Mouse (Mus musculus) midbrain, embryonic 10.5 days (tissue): ENCODE measurements around the gene Cbfa2t3. TPM values are rescaled to one million over a fixed set of nuclear protein-coding genes. Genes with fewer than 3 reads are reported as not detected.
"Not testable (repeated sequence)": the region's sequence is repeated elsewhere in the genome, so short reads cannot be mapped to it uniquely, and the experiment has no call there.

Experiments used
- DNase-seq: peaks from one replicate; pipeline ENCODE4 v3.0.0-alpha.2; 2017; ENCODE audit warnings: low spot score
- H3K27ac ChIP-seq: fragments of 300-500 bp; sonication (generic); replicated peaks from 2 replicates; pipeline ENCODE4 v1.5.1; 2016; ENCODE audit warnings: mild to moderate bottlenecking
- H3K27me3 ChIP-seq: fragments of 300-500 bp; sonication (generic); 2 replicates; pipeline ENCODE4 v1.6.1; 2016; ENCODE audit warnings: low read depth, mild to moderate bottlenecking; ENCODE audit not compliant: poor library complexity, severe bottlenecking
- H3K36me3 ChIP-seq: fragments of 300-500 bp; sonication (generic); 2 replicates; pipeline ENCODE4 v1.6.1; 2016; ENCODE audit warnings: mild to moderate bottlenecking, moderate library complexity
- H3K4me1 ChIP-seq: fragments of 300-500 bp; sonication (generic); 2 replicates; pipeline ENCODE4 v1.6.1; 2016
- H3K4me3 ChIP-seq: fragments of 300-500 bp; sonication (generic); 2 replicates; pipeline ENCODE4 v1.5.1; 2016; ENCODE audit warnings: mild to moderate bottlenecking, moderate library complexity
- H3K9me3 ChIP-seq: fragments of 300-500 bp; sonication (generic); replicated peaks from 2 replicates; pipeline ENCODE4 v1.6.1; 2016; ENCODE audit warnings: mild to moderate bottlenecking
- WGBS: fragments of 180-500 bp; shearing (Covaris S2); methylation state at CpG from one replicate; pipeline ENCODE4 v1.1.7; 2016; 5-methylcytosine and 5-hydroxymethylcytosine counted together
- polyA plus RNA-seq: library from polyadenylated mRNA; unstranded; fragments of >200 nt; fragmentation: Nextera tagmentation; extraction: Ambion mirVana; gene quantifications from 2 replicates; pipeline ENCODE4 v1.2.1, GENCODE M21; 2016

Gene Cbfa2t3
- polyA plus RNA-seq, 1 experiment from 2014 or later = 1.9 TPM

DNA sequence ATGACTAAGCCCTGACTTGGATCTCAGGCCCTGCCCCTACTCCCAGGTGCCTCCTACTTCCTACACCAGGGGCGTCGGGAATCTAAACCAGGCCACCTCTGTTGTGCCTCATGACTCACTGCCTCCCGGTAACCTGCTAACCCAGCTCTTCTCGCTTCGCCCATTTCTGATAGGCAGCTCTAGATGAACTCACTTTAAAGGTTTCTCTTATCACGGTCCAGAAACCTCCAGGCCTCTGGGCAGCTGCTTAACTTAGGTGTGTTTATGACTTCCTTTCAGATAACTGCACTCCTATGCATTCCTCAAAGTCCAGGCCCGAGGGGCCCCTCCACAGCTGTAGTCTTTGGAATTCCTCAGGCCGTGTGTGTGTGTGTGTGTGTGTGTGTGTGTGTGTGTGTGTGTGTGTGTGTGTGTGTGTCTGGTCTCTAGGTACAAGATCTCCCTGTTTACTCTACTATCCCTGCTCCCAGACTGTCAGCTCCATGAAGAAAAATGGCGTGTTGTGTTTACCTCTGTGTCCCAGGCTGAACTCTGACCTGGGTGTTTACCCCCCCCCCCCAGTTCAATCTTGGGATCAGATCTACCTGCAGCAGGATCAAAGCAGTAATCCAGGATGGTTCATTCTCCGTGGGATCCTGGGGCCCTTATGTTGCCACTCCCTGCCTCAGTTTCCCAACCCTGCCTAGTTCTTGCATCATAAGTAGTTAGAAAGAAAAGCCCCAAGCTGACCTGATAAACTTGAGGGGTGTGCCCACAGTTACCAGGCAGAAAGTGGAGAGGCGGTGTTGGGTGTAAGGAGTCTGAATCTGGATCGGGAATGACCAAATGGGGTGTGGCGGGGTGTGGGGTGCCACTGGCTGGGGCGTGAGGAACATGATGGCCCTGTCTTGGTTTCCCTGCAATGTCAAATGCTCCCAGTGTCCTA lies 62.8 kb downstream of the Cbfa2t3 start:
- 82% methylated on average over 14 of the region's 14 CpGs for WGBS
- Histone ChIP-seq H3K4me3 (no peak overlapping the region), H3K9me3 (no peaks in the 10 kb centered on the region), H3K27me3 (0 out of 2 replicates have a peak, but pooled peaks cover 6% of the 10 kb centered on the region), H3K4me1 (peaks cover 37% of the 10 kb centered on the region), H3K36me3 (peaks cover 18% of the 10 kb centered on the region), H3K27ac (no peak overlapping the region)
- DNase-seq = no peak

DNA sequence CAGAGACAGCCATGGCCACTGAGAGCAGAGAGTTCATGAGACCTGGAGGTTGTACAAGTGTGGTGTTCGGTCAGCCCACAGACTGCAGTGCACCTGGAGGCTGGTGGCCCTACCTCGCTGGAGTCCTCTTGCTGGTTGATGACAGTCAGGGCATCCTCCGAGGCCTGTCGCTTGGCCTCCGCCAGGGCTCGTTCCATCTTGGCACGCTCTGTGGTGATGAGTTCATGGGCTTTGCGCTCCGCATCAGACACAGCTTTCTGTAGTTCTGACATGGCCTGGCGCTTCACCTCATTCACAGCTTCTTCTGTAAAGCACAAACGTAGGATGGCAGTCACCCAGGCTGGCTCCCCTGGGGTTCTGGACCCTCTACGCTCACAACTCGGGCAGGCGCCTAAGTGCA lies 65.7 kb downstream of the Cbfa2t3 start:
- H3K36me3 ChIP-seq = peaks cover 23% of the 10 kb centered on the region
- peaks cover 29% of the 10 kb centered on the region for H3K27me3 ChIP-seq
- DNase-seq = no peak
- no peak overlapping the region for H3K4me3 ChIP-seq
- no peaks in the 10 kb centered on the region for H3K9me3 ChIP-seq
- 92% methylated on average over 14 of the region's 14 CpGs for WGBS
- peaks cover 22% of the 10 kb centered on the region for H3K4me1 ChIP-seq
- H3K27ac ChIP-seq = no peak overlapping the region

DNA sequence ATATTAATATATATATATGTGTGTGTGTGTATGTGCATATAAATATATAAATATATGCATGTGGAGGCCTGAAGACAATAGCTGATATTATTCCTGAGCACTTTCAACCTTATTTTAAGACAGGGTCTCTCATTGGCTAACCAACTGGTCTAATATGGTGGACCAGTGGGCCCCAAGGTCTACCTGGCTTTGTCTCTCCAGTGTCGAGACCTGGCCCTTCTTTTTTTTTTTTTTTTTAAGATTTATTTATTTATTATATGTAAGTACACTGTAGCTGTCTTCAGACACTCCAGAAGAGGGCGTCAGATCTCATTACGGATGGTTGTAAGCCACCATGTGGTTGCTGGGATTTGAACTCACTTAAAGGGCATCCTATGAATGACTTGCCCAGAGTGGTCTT lies 66.8 kb downstream of the Cbfa2t3 start:
- WGBS = 82% methylated on average over 3 of the region's 3 CpGs
- H3K4me3 ChIP-seq, H3K27ac ChIP-seq, DNase-seq, H3K9me3 ChIP-seq: not testable (repeated sequence)
- H3K36me3 ChIP-seq = peaks cover 23% of the 10 kb centered on the region
- H3K4me1 ChIP-seq = peaks cover 18% of the 10 kb centered on the region
- peaks cover 40% of the 10 kb centered on the region for H3K27me3 ChIP-seq

DNA sequence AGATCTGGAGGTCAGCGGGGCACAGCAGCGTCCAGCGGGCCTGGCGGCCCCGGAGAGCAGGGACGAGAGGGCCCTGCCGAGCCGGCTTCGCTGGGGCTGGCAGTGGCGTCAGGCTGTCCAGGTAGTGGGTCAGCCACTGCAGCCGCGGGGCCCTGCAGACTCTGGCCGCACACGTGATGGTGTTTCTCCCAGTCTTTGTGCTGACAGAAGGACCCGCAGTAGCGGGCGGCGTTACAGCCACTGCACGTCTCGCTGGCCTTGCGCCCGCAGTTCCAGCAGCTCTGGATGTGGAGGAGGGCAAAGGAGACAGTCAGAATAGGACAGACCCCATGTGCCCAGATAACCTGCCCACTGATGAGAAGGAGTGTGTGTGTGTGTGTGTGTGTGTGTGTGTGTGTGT lies 68.2 kb downstream of the Cbfa2t3 start:
- H3K27ac ChIP-seq = peak overlapping the region; percentile 29
- H3K4me1 ChIP-seq = peaks cover 14% of the 10 kb centered on the region
- no peaks in the 10 kb centered on the region for H3K9me3 ChIP-seq
- 56% methylated on average over 22 of the region's 22 CpGs for WGBS
- peaks cover 47% of the 10 kb centered on the region for H3K27me3 ChIP-seq
- H3K4me3 ChIP-seq = peak overlapping the region; percentile 33
- peaks cover 23% of the 10 kb centered on the region for H3K36me3 ChIP-seq
- no peak for DNase-seq

DNA sequence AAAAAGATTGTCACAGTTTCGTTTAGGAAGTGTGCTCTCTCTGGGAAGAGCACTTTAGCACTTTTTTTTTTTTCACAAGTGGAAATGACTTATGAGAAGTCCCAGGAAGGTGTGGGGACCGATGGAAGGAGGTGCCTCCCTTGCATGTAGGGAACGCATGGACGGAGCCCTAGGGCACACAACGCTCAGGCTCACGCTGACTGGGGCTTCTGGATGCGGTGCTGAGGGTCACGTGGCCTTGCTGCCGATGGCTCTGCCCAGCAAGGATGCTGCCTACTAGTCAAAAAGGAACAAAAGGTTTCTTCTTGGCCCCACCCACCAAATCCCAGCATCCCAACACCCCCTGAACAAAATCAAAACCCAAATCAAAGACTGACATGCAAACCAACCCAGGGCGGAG lies 69.5 kb downstream of the Cbfa2t3 start:
- peaks cover 14% of the 10 kb centered on the region for H3K4me1 ChIP-seq
- no peak overlapping the region for H3K27ac ChIP-seq
- WGBS = 28% methylated on average over 10 of the region's 10 CpGs
- no peaks in the 10 kb centered on the region for H3K9me3 ChIP-seq
- no peak overlapping the region for H3K4me3 ChIP-seq
- peaks cover 15% of the 10 kb centered on the region for H3K36me3 ChIP-seq
- no peak for DNase-seq
- peaks cover 47% of the 10 kb centered on the region for H3K27me3 ChIP-seq

DNA sequence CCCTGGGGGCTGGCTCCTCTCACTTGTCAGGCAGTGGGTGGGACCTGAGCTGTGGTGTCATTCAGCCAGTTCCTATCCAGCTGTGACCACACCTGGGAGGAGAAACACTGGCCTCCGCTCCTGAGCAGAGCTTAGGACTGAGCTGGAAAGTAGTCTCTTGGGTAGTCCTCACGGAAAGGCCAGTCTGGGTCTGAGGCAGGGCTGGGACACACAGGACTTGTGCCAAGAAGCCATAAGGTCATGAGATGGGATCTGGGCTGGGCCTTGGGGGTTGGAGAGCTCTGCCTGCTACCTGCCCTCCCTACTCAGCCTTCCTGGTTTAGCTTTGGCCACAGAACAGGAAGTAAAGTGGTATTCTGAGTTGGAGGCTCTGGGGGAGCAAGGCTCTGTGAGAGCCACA lies 72.0 kb downstream of the Cbfa2t3 start:
- H3K27ac ChIP-seq = no peak overlapping the region
- H3K4me1 ChIP-seq = peaks cover 27% of the 10 kb centered on the region
- peaks cover 41% of the 10 kb centered on the region for H3K27me3 ChIP-seq
- no peak overlapping the region for H3K4me3 ChIP-seq
- WGBS = 69% methylated on average over 2 of the region's 2 CpGs
- 0 out of 2 replicates have a peak, but pooled peaks cover 5% of the 10 kb centered on the region for H3K36me3 ChIP-seq
- no peak for DNase-seq
- H3K9me3 ChIP-seq = no peaks in the 10 kb centered on the region

DNA sequence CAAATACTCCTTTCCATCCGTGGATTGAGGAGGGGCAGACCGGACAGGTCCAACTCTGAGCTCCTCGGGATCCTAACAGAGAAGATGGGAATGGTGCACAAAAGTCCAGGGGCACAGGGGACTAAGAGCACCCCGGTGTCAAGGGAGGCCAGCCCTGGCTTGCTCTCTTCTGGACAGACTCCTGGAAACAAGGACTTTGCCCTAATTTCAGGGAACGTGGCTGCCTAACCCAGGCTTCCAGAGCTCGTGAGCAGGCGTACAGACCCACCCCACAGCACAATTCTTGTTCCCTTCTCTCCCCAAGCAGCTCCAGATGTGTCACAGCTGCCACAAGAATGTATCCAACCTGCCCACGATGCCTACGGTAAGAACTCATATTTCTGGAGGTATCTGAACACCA lies 73.1 kb downstream of the Cbfa2t3 start:
- Histone ChIP-seq H3K27me3 (peaks cover 40% of the 10 kb centered on the region), H3K4me3 (no peak overlapping the region), H3K27ac (no peak overlapping the region), H3K4me1 (peaks cover 29% of the 10 kb centered on the region), H3K9me3 (no peaks in the 10 kb centered on the region), H3K36me3 (0 out of 2 replicates have a peak, but pooled peaks cover 5% of the 10 kb centered on the region)
- WGBS = 90% methylated on average over 9 of the region's 9 CpGs
- no peak for DNase-seq

DNA sequence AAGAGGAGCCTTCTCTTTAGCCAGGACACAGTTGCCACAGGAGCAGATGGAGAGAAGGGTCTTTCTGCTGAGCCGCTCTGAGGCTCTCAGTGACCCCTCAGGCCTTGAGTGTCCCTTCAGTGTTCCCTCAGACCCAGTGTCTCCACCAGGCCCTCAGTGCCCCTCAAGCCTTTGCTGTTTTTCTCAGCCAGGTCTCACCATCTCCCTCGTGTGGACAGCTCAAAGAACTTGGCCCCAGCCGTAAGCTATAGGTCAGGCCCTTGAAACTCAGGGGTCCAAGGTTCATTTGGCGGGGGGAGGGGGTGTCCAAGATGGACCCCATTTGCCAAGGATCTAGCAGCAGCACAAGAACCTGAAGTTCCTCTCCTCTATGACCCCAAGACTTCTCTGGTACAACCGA lies 74.3 kb downstream of the Cbfa2t3 start:
- Histone ChIP-seq H3K27ac (no peak overlapping the region), H3K9me3 (no peaks in the 10 kb centered on the region), H3K27me3 (peaks cover 31% of the 10 kb centered on the region; the same call in 1 of the 2 replicates), H3K4me3 (no peak overlapping the region), H3K36me3 (no peaks in the 10 kb centered on the region), H3K4me1 (peaks cover 28% of the 10 kb centered on the region)
- no peak for DNase-seq
- WGBS = 68% methylated on average over 5 of the region's 5 CpGs

DNA sequence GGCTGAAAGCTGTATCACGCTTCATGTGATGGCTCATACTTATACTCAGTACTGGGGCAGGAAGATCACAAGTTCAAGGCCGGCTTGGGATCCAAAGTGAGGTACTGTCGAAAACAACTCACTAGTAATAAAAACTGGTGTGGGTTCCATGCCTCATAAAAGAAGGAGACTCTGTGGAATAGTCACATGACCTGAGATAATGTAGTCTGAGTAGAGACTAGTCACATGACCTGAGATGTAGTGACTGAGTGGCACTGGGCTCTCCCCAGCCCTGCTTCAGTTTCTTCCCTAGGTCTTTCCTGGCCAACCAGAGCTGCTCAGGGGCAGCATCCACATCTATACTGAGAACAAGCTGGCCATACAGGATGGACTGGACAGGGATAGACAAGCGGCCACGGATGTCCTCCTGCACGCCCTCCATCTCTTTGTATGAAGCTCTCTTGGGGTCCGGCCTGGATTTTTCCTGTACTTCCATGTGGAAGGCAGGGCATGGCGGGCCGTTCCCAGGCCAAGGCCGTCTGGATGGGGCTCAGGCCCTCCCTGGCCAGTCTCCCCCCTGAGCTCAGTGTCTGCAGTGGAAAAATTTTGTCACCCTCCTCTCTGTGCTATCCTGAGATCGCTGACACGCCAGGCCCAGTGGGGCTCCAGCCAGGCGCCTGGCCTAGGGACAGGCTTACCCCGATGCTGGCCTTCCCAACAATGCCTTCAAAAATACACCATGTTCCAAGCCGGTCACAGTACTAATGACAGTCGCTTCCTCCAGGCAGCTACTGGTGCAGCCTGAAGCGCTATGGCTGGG lies 74.9 kb downstream of the Cbfa2t3 start:
- H3K4me1 ChIP-seq = peaks cover 27% of the 10 kb centered on the region
- WGBS = 88% methylated on average over 17 of the region's 17 CpGs
- no peaks in the 10 kb centered on the region for H3K9me3 ChIP-seq
- no peak overlapping the region for H3K4me3 ChIP-seq
- no peak overlapping the region for H3K27ac ChIP-seq
- no peak for DNase-seq
- H3K36me3 ChIP-seq = no peaks in the 10 kb centered on the region
- peaks cover 26% of the 10 kb centered on the region; the same call in 1 of the 2 replicates for H3K27me3 ChIP-seq

DNA sequence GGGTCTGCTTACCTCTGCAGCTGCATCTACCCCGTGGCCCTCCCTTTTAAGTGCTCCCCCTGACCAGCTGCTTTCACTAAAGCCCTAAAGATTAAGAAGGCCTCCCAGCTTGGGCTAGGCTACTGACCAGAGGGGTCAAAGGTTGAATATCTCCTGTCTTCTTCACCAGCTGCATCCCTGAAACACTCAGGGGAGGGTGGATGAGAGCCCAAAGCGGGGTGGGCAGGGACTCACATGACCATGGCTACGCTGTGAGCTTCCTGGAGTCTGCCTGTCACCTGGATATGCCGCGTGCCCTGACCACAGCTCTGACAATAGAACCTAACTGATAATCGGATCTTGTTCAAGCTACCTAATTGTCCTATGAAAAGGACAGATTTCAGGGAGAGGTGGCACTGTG lies 76.2 kb downstream of the Cbfa2t3 start, which contains the start of gene Pabpn1l:
Gene Pabpn1l, minus strand, starts transcription at position 13 of the 400 bp plus-strand sequence.
- Histone ChIP-seq H3K27me3 (peaks cover 13% of the 10 kb centered on the region; the same call in 1 of the 2 replicates), H3K27ac (peak within 1 kb of the TSS; percentile 28; the same call in 1 of the 2 replicates), H3K9me3 (no peaks in the 10 kb centered on the region), H3K36me3 (no peaks in the 10 kb centered on the region), H3K4me3 (no peak within 1 kb of the TSS), H3K4me1 (peaks cover 34% of the 10 kb centered on the region)
- 60% methylated on average over 6 of the region's 6 CpGs for WGBS
- no peak for DNase-seq

DNA sequence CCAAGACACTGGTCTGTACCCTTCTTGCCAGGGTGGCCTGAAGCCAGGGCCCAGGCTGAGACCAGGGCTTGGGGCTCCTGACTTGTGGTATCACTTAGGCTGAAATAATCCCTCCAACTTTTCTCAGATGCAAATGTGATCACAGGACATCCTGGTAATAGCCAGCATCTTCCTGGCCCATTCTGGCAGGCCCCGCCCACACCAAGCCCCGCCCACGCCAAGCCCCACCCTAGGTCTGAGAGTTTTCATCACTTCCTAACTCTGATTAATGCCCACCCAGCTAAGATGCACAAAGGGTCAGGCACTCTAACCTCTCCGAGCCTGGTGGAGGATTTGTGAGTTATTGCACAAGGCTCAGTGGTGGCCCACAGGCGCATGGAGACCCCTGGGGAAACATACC lies 78.5 kb downstream of the Cbfa2t3 start:
- WGBS = 43% methylated on average over 5 of the region's 5 CpGs
- peaks cover 34% of the 10 kb centered on the region for H3K4me1 ChIP-seq
- H3K9me3 ChIP-seq = no peaks in the 10 kb centered on the region
- no peaks in the 10 kb centered on the region for H3K27me3 ChIP-seq
- no peak overlapping the region for H3K4me3 ChIP-seq
- H3K27ac ChIP-seq = no peak overlapping the region
- DNase-seq = no peak
- H3K36me3 ChIP-seq = 0 out of 2 replicates have a peak, but pooled peaks cover 1% of the 10 kb centered on the region

DNA sequence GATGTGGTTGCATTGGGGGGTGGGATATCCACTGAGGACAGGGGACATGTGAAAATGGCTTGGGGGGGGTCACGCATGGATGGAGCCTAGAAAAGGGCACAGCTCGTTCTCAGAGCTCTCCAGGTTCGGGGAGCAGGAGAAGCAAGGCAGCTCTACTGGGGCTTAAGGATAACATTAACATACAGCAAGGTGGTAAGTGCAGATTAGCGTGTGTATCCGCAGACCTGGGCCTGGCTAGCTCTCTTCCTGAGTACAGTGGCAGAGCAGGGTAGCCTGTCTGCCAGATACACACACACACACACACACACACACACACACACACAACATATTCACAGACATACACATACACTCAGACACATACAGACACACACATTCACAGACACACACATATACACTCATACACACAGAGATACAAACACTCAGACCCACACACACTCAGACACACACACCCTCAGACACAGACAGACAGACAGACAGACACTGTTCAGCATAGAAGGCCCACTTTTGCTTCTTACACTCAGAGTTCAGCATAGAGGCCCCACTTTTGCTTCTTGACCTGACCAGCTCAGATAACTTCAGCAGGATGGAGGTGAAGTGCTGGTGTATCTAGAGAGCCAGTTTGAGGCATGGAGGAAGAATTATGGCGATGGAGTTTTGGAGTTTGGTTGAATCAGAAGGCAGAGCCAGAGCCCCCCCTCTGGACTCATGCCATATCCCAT lies 80.1 kb downstream of the Cbfa2t3 start:
- H3K36me3 ChIP-seq = 0 out of 2 replicates have a peak, but pooled peaks cover 11% of the 10 kb centered on the region
- DNase-seq = no peak
- 72% methylated on average over 6 of the region's 6 CpGs for WGBS
- H3K27me3 ChIP-seq = no peaks in the 10 kb centered on the region
- peaks cover 34% of the 10 kb centered on the region for H3K4me1 ChIP-seq
- no peak overlapping the region for H3K27ac ChIP-seq
- no peak overlapping the region for H3K4me3 ChIP-seq
- no peaks in the 10 kb centered on the region for H3K9me3 ChIP-seq
